Mouse (Mus musculus): Measurements from ENCODE around the gene P4ha3. TPM values are rescaled to one million over a fixed set of nuclear protein-coding genes. Genes with fewer than 3 reads are reported as not detected.

Gene P4ha3
- polyA plus RNA-seq, 1 experiment from 2014 or later, result 9.4 TPM

- no peak for ATAC-seq (ENCODE audit: low FRiP score)
- peaks cover 74% of the 10 kb centered on the region for H3K36me3 ChIP-seq
These were observed 45.9 kb downstream of the P4ha3 start for GRCm38 (mm10) chr7:100331269-100331668.

DNA sequence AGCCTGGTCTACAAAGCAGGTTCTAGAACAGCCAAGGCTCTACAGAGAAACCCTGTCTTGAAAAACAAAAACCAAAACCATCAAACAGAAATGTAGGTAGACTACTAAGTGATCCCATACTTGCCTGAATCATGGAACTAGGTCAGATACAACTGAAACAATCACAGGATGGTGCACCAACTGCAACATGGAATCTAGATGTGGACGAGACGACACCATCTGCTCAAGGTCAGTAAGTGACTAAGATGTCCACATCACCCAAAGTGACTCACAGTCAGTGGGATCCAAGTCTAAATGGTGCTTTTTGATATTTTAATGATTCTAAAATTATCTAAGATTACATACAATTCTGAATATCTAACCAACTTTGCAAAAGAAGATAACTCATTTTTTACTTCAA lies 50.6 kb downstream of the P4ha3 start:
- no peak for ATAC-seq (ENCODE audit: low FRiP score)
- Histone ChIP-seq H3K4me1 (no peaks in the 10 kb centered on the region), H3K4me2 (no peak overlapping the region), H3K27me3 (replicated peaks) (no peaks in the 10 kb centered on the region), H3K9me3 (replicated peaks) (no peaks in the 10 kb centered on the region), H3K36me3 (peaks cover 89% of the 10 kb centered on the region), H3K27ac (replicated peaks) (no peak overlapping the region), H3K4me3 (replicated peaks) (no peak overlapping the region), H3K9ac (replicated peaks) (no peak overlapping the region)
- 96% methylated on average over 2 of the region's 2 CpGs for WGBS

More at GRCm38 (mm10) chr7:100331269-100331668, 45.9 kb downstream of the P4ha3 start:
- Histone ChIP-seq H3K27ac (replicated peaks) (no peak overlapping the region), H3K9me3 (replicated peaks) (no peaks in the 10 kb centered on the region), H3K9ac (replicated peaks) (no peak overlapping the region), H3K4me2 (no peak overlapping the region), H3K27me3 (replicated peaks) (no peaks in the 10 kb centered on the region), H3K4me1 (no peaks in the 10 kb centered on the region), H3K4me3 (replicated peaks) (no peak overlapping the region)
- 95% methylated on average over 3 of the region's 3 CpGs for WGBS

DNA sequence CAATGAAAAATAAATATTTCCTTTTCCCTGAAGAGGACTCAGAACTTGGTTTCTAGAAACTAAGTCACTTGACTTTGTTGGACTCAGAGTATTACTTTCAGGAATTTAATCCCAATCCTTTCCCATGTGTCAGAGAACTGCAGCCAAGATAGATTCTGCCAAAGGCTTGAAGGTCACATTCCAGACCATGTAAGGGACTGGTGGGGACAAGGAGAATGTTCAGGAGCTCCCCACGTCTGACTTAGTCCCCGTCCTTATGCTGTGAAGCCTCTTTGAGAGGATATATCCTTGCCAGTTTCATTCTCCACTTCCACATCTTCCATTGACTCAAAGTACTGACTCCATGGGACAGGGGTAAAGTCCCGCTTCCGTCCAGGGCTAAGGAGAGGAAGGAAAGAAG lies 69.7 kb downstream of the P4ha3 start:
- 89% methylated on average over 4 of the region's 4 CpGs for WGBS
- no peak for ATAC-seq (ENCODE audit: low FRiP score)
- Histone ChIP-seq H3K27ac (replicated peaks) (no peak overlapping the region), H3K4me2 (no peak overlapping the region), H3K36me3 (peaks cover 11% of the 10 kb centered on the region), H3K4me3 (replicated peaks) (no peak overlapping the region), H3K4me1 (no peaks in the 10 kb centered on the region), H3K9ac (replicated peaks) (no peak overlapping the region), H3K27me3 (replicated peaks) (no peaks in the 10 kb centered on the region), H3K9me3 (replicated peaks) (no peaks in the 10 kb centered on the region)

DNA sequence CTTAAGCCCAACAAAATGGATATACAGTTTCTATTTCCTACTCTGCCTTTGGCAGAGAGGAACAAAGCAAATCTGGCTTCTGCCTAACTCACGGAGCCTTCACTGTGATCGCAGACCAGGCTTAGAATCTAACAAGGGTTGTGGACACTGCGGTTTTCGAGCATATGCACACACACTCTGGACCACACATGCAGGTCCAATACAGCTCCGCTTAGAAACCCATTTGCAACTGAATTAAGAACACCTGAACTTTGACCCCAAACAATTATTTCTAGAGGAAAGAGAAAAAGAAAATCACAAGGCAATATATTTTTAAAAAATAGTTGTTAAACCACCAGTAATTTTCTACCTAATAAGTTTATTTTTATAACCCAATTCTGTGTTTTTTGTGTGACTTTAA lies 71.0 kb downstream of the P4ha3 start:
- Histone ChIP-seq H3K4me2 (no peak overlapping the region), H3K27ac (replicated peaks) (no peak overlapping the region), H3K4me1 (no peaks in the 10 kb centered on the region), H3K9me3 (replicated peaks) (no peaks in the 10 kb centered on the region), H3K36me3 (peaks cover 11% of the 10 kb centered on the region; the same call in 1 of the 2 replicates), H3K4me3 (replicated peaks) (no peak overlapping the region), H3K27me3 (replicated peaks) (no peaks in the 10 kb centered on the region), H3K9ac (replicated peaks) (no peak overlapping the region)
- no peak for ATAC-seq (ENCODE audit: low FRiP score)
- WGBS, result 74% methylated on average over 5 of the region's 5 CpGs

GRCm38 (mm10) chr7:100356768-100357167 lies 71.4 kb downstream of the P4ha3 start:
- no peak for ATAC-seq (ENCODE audit: low FRiP score)
- peaks cover 11% of the 10 kb centered on the region; the same call in 1 of the 2 replicates for H3K36me3 ChIP-seq
- H3K27me3 ChIP-seq (replicated peaks), result no peaks in the 10 kb centered on the region
- no peaks in the 10 kb centered on the region for H3K4me1 ChIP-seq
- H3K9ac ChIP-seq (replicated peaks), result no peak overlapping the region
- H3K9me3 ChIP-seq (replicated peaks), result no peaks in the 10 kb centered on the region
- no peak overlapping the region for H3K27ac ChIP-seq (replicated peaks)
- WGBS, result 91% methylated on average over 1 of the region's 1 CpGs
- H3K4me2 ChIP-seq, result no peak overlapping the region
- H3K4me3 ChIP-seq (replicated peaks), result no peak overlapping the region

DNA sequence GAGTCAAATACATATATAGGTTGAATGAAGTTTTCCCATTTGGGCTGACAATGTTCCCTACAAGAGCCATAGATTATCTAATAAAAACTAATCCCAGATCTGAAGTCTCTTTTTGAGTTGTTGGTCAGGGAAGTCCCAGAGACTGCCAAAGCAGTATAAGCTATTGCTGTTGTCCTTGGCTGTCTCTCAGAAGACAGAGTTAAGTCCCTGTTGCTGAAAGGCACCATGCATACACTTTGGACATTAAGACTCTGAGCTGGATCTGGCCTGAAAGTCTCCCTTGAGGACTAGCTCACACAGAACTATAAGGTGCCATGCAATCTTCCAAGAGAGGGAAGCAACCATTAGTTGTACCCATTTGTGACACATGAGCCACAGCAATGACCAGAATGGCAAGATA lies 72.5 kb downstream of the P4ha3 start:
- Histone ChIP-seq H3K4me2 (no peak overlapping the region), H3K27me3 (replicated peaks) (no peaks in the 10 kb centered on the region), H3K27ac (replicated peaks) (no peak overlapping the region), H3K9me3 (replicated peaks) (no peaks in the 10 kb centered on the region), H3K4me3 (replicated peaks) (no peak overlapping the region), H3K36me3 (peaks cover 11% of the 10 kb centered on the region; the same call in 1 of the 2 replicates), H3K9ac (replicated peaks) (no peak overlapping the region), H3K4me1 (0 out of 2 replicates have a peak, but pooled peaks cover 3% of the 10 kb centered on the region)
- no peak for ATAC-seq (ENCODE audit: low FRiP score)

DNA sequence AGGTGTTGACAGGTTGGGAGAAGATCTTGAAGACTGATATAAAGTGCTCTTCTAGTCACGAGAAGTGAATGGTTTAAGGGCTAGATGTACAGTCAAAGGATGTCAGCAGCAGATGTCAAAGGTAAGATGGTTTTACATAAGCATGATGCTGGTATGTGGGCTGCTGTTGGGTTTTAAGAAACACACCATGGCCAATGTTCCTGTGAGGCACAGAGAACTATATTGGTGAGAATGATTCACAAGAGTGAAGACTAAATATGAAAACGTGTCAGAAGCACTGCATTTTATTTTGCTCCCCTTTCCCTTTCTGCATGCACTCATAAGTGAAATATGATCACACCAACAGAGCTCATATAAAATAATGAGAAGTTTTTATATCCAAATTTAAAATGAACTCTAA lies 77.8 kb downstream of the P4ha3 start:
- Histone ChIP-seq H3K27me3 (replicated peaks) (no peaks in the 10 kb centered on the region), H3K9me3 (replicated peaks) (no peaks in the 10 kb centered on the region), H3K36me3 (no peaks in the 10 kb centered on the region), H3K27ac (replicated peaks) (no peak overlapping the region), H3K4me3 (replicated peaks) (no peak overlapping the region), H3K9ac (replicated peaks) (no peak overlapping the region), H3K4me1 (peaks cover 8% of the 10 kb centered on the region), H3K4me2 (no peak overlapping the region)
- no peak for ATAC-seq (ENCODE audit: low FRiP score)
- 91% methylated on average over 2 of the region's 2 CpGs for WGBS

DNA sequence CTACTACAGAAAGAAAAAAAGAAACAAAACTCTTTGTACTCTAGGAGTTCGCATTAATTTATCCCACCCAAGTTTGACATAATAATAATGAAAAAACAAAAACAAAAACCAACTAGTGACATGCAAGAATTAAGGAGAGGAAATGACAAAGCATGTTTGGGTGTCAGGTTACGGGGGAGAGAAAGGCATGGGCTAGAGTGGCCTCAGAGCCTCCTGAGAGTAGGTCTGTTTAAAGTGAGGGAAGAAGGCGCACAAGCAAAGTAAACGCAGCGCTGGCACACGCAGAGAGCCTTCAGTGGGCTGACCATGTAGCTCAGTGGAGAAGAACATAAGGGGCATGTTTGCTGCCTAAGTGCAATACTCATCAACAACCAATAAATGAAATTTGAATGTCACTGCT lies 79.6 kb downstream of the P4ha3 start:
- Histone ChIP-seq H3K9ac (replicated peaks) (no peak overlapping the region), H3K4me2 (no peak overlapping the region), H3K27ac (replicated peaks) (no peak overlapping the region), H3K4me3 (replicated peaks) (no peak overlapping the region), H3K27me3 (replicated peaks) (no peaks in the 10 kb centered on the region), H3K36me3 (no peaks in the 10 kb centered on the region), H3K4me1 (peaks cover 18% of the 10 kb centered on the region), H3K9me3 (replicated peaks) (no peaks in the 10 kb centered on the region)
- WGBS, result 58% methylated on average over 6 of the region's 6 CpGs
- no peak for ATAC-seq (ENCODE audit: low FRiP score)

Other genes with a start within 250 kb of the P4ha3 start
- 40.3 and 46.8 TPM in 2 replicates for gene Pold3, start 164.0 kb upstream of the P4ha3 start, polyA plus RNA-seq (2015; fragmentation: Nextera tagmentation; extraction: Ambion mirVana)
- gene Lipt2, start 126.2 kb upstream of the P4ha3 start, polyA plus RNA-seq (2015; fragmentation: Nextera tagmentation; extraction: Ambion mirVana), result 16.9 and 17.0 TPM in 2 replicates
- gene Kcne3, start 109.0 kb upstream of the P4ha3 start, polyA plus RNA-seq (2015; fragmentation: Nextera tagmentation; extraction: Ambion mirVana), result 0.99 and 6.4 TPM in 2 replicates
- gene Pgm2l1, start 58.1 kb upstream of the P4ha3 start, polyA plus RNA-seq (2015; fragmentation: Nextera tagmentation; extraction: Ambion mirVana), result 24.2 and 26.1 TPM in 2 replicates
- gene C2cd3, start 86.7 kb downstream of the P4ha3 start, polyA plus RNA-seq (2015; fragmentation: Nextera tagmentation; extraction: Ambion mirVana), result 15.9 and 17.0 TPM in 2 replicates
- 142 and 165 TPM in 2 replicates for gene Ppme1, start 86.8 kb downstream of the P4ha3 start, polyA plus RNA-seq (2015; fragmentation: Nextera tagmentation; extraction: Ambion mirVana)
- gene Ucp3, start 187.5 kb downstream of the P4ha3 start, polyA plus RNA-seq (2015; fragmentation: Nextera tagmentation; extraction: Ambion mirVana), result not detected in 2 replicates
- gene Ucp2, start 207.8 kb downstream of the P4ha3 start, polyA plus RNA-seq (2015; fragmentation: Nextera tagmentation; extraction: Ambion mirVana), result 71.5 and 149 TPM in 2 replicates
- 3.5 and 3.7 TPM in 2 replicates for gene Dnajb13, start 229.4 kb downstream of the P4ha3 start, polyA plus RNA-seq (2015; fragmentation: Nextera tagmentation; extraction: Ambion mirVana)

Data from neural tube, embryonic 15.5 days (tissue).